Mouse (Mus musculus): Measurements from ENCODE around the gene Rasl10b. TPM values are rescaled to one million over a fixed set of nuclear protein-coding genes. Genes with fewer than 3 reads are reported as not detected.

Gene Rasl10b
- polyA plus RNA-seq, 1 experiment from 2014 or later: 6.3 TPM

DNA sequence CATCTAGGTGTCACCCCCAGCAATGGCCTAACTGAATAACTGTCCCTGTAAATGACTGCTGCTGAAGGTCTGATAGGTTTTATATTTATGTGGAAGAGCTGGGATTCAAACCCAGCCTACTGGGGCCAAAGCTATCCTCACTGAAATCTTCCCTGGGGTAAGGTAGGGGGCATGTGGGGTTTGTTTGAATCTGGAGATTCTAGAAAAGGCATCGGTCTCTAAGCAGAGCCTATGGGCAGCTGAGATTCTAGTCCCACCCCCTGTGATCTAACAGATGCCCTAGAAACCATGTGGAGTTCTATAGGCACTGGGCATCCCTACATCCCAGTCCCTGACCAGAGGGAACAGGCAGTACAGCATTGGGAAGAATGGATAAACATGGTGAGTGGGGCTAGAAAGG is 28.4 kb downstream of the Rasl10b start, which contains the start of gene 1700020L24Rik:
Gene 1700020L24Rik (plus strand): TSS at position 301 of the 400 bp plus-strand sequence.
- H3K4me3 ChIP-seq: no peak within 1 kb of the TSS
- no peak within 1 kb of the TSS for H3K9ac ChIP-seq
- no peaks in the 10 kb centered on the region for H3K36me3 ChIP-seq
- H3K27me3 ChIP-seq: peaks cover 16% of the 10 kb centered on the region
- H3K9me3 ChIP-seq: no peaks in the 10 kb centered on the region
- no peak within 1 kb of the TSS for H3K4me2 ChIP-seq (replicated peaks)
- no peak for ATAC-seq (ENCODE audit: insufficient number of reproducible peaks, insufficient read depth, low FRiP score, low TSS enrichment)
- 86% methylated on average over 1 of the region's 1 CpGs for WGBS
- no peaks in the 10 kb centered on the region; the same call in 1 of the 2 replicates for H3K4me1 ChIP-seq
- no peak within 1 kb of the TSS for H3K27ac ChIP-seq

DNA sequence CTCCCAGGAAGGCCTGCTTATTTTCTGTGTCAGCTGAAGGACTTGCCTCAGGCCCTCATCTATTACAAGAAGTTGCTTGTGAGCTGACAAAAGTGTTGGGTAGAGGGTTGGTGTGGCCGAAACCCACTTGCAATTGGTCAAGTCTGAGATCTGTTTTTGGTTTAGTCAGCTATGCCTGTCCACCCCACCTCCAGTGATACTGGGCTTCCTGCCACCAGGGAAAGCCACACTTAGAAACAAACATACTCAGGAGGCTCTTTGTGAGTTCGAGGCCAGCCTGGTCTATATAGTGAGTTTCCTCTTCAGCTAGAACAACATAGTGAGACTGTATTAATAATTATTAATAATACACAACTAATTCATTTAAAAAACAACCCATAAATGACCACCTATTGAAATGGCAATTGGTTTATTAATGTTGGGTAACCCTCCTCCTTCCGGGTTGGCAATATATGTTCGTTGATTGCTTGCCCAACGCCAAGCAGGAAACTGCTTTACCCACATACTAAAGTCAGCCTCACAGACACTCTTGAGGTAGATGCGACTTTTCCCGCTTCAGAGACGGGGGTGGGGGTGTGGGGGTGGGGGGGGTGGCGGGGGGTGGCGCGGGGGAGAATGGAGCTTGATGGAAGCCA is 30.6 kb downstream of the Rasl10b start:
- Histone ChIP-seq H3K9ac (peak overlapping the region; percentile 59; the same call in 1 of the 2 replicates), H3K4me3 (peak overlapping the region; percentile 49), H3K4me1 (peaks cover 6% of the 10 kb centered on the region; the same call in 1 of the 2 replicates), H3K36me3 (no peaks in the 10 kb centered on the region), H3K4me2 (replicated peaks) (peak overlapping the region; percentile 86), H3K9me3 (no peaks in the 10 kb centered on the region), H3K27ac (no peak overlapping the region), H3K27me3 (peaks cover 37% of the 10 kb centered on the region)
- ATAC-seq (ENCODE audit: insufficient number of reproducible peaks, insufficient read depth, low FRiP score, low TSS enrichment): no peak
- 42% methylated on average over 8 of the region's 11 CpGs for WGBS

DNA sequence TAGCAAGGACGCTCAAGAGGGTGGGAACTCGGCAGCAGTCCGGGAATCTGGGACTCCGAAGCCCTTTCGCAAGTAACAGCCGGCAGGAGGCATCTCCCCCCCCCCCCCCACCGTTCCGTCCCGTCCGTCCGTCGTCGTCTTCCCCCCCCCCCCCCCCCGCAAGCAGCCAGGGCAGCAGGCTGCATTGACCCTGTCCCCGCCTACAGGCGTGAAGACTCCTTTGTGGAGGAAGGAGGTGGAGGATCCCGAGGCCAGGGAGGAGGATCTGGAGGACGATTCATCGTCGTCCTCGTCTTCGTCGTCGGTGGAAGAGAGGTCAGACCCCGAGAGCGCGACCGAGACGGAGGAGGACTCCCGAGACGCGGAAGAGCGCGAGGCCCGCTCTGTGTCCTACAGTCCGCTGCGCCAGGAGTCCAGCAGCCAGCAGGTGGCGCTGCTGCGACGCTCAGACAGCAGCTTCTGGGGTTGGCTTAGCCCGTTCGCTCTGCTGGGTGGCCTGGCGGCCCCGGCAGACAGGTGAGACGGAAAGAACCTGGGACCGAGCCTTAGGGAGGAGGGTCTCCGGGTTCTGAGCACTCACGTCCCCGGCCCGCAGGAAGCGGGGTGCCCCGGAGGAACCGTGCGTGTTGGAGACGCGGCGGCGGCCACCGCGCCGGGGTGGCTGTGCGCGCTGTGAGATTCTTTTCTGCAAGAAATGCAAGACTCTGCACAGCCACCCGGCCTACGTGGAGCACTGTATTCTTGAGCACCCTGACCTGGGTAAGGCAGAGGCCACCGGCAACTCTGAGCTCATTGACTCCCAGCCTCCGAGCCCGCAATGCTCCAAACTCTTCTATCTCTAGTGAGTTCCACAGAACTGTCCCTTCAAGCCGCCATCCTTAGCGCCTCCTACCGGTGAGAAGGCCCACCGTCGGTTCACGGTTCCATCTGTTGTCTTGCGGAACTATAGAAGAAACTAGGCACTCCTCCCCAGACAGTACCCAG is 31.4 kb downstream of the Rasl10b start:
- ATAC-seq (ENCODE audit: insufficient number of reproducible peaks, insufficient read depth, low FRiP score, low TSS enrichment): peak; percentile 88
- Histone ChIP-seq H3K27ac (no peak overlapping the region), H3K4me3 (peak overlapping the region; percentile 49), H3K4me2 (replicated peaks) (peak overlapping the region; percentile 86), H3K9ac (peak overlapping the region; percentile 59), H3K9me3 (no peaks in the 10 kb centered on the region), H3K4me1 (peaks cover 10% of the 10 kb centered on the region; the same call in 1 of the 2 replicates), H3K36me3 (no peaks in the 10 kb centered on the region), H3K27me3 (peaks cover 46% of the 10 kb centered on the region)
- under 1% methylated on average over 59 of the region's 75 CpGs for WGBS

DNA sequence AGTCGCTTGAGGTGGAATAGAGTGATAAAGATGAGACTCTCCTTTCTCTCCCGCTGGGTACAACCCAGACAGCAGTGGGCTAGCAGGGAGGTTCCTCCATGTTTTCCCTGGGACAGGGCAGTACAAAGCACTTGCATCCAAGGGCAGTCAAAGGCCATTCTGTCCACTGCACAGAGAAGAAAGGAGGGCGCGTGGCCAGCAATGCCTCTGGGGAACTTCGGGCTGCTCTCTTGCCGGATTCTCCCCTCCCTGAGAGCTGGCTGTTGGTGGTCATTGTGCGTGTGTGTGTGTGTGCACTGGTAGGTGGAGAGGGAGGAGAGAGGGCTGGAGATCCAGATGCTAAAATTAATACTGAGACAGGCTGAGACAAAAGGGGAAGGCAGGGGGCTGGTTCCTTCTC is 32.3 kb downstream of the Rasl10b start:
- Histone ChIP-seq H3K4me3 (no peak overlapping the region), H3K27me3 (peaks cover 50% of the 10 kb centered on the region), H3K36me3 (no peaks in the 10 kb centered on the region), H3K4me2 (replicated peaks) (peak overlapping the region; percentile 86), H3K4me1 (peaks cover 10% of the 10 kb centered on the region; the same call in 1 of the 2 replicates), H3K9ac (0 out of 2 replicates have a peak overlapping the region, but pooled peaks have one; percentile 59), H3K27ac (no peak overlapping the region), H3K9me3 (no peaks in the 10 kb centered on the region)
- WGBS: 33% methylated on average over 6 of the region's 7 CpGs
- ATAC-seq (ENCODE audit: insufficient number of reproducible peaks, insufficient read depth, low FRiP score, low TSS enrichment): no peak

DNA sequence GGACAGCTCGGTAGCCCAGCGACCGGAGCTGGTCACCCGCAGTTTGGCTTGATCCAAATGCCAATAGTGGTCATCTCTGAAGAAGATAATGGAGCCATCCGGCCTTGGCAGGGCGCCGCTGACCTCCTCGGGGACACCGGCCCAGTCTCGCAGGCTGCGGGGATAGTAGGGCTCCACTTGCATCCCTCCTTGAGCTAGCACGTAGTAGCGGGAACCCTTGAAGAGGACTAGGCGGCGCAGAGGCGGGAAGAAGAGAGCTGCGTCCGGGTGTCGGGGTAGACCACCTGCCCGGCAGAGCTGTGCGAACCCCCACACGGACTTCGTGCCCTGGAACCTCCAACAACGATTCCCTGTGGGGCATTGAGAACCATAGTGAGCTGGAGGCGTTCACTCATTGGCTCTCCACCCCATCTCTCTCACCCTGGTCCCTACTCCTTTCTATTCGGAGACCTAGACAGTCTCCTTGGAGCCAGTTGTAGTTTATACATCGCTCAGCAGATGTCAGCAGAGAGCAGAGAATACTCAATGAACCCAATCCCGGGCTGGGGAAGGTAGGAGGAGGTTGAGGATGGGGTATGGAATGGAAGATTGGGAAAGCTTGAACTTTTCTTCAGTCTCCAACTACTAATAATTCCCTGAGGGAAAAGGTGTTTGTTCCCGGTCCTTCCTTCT is 33.8 kb downstream of the Rasl10b start:
- Histone ChIP-seq H3K27ac (no peak overlapping the region), H3K4me2 (replicated peaks) (peak overlapping the region; percentile 40), H3K9me3 (no peaks in the 10 kb centered on the region), H3K27me3 (peaks cover 56% of the 10 kb centered on the region), H3K36me3 (no peaks in the 10 kb centered on the region), H3K4me1 (peaks cover 10% of the 10 kb centered on the region; the same call in 1 of the 2 replicates), H3K9ac (no peak overlapping the region), H3K4me3 (0 out of 2 replicates have a peak overlapping the region, but pooled peaks have one; percentile 13)
- no peak for ATAC-seq (ENCODE audit: insufficient number of reproducible peaks, insufficient read depth, low FRiP score, low TSS enrichment)
- 12% methylated on average over 29 of the region's 29 CpGs for WGBS

- WGBS: 7% methylated on average over 7 of the region's 7 CpGs
- H3K27me3 ChIP-seq: peaks cover 56% of the 10 kb centered on the region
- no peaks in the 10 kb centered on the region for H3K36me3 ChIP-seq
- no peak overlapping the region for H3K9ac ChIP-seq
- no peak overlapping the region for H3K27ac ChIP-seq
- no peak for ATAC-seq (ENCODE audit: insufficient number of reproducible peaks, insufficient read depth, low FRiP score, low TSS enrichment)
- peaks cover 19% of the 10 kb centered on the region for H3K4me1 ChIP-seq
- no peaks in the 10 kb centered on the region for H3K9me3 ChIP-seq
- no peak overlapping the region for H3K4me3 ChIP-seq
- no peak overlapping the region for H3K4me2 ChIP-seq (replicated peaks)
These were observed 34.9 kb downstream of the Rasl10b start for GRCm38 (mm10) chr11:83443824-83444223.

DNA sequence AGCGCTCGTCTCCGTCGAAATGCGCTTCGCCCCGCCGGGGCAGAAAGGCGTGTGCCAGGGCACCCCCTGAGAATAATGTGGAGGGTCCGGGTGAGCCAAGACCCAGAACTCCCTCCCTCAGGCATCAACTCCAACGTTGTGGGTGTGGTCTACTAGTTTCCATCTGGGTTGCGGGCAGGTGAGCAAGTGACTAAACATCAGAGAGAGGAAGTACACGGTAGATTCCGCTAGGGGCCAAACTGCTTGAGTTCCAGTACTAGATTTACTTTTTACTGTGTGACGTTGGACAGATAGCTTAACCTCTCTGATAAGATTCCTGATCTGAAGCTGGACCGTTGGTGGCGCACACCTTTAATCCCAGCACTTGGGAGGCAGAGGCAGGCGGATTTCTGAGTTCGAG is 36.1 kb downstream of the Rasl10b start:
- no peak for ATAC-seq (ENCODE audit: insufficient number of reproducible peaks, insufficient read depth, low FRiP score, low TSS enrichment)
- WGBS: 25% methylated on average over 19 of the region's 19 CpGs
- H3K4me1 ChIP-seq: peaks cover 25% of the 10 kb centered on the region
- H3K9ac ChIP-seq: 0 out of 2 replicates have a peak overlapping the region, but pooled peaks have one; percentile 5
- 0 out of 2 replicates have a peak overlapping the region, but pooled peaks have one; percentile 2 for H3K4me3 ChIP-seq
- no peaks in the 10 kb centered on the region for H3K36me3 ChIP-seq
- no peak overlapping the region for H3K27ac ChIP-seq
- peaks cover 56% of the 10 kb centered on the region for H3K27me3 ChIP-seq
- peak overlapping the region; percentile 42 for H3K4me2 ChIP-seq (replicated peaks)
- no peaks in the 10 kb centered on the region for H3K9me3 ChIP-seq

- Histone ChIP-seq H3K9ac (no peak overlapping the region), H3K27me3 (peaks cover 38% of the 10 kb centered on the region), H3K4me1 (peaks cover 25% of the 10 kb centered on the region), H3K36me3 (no peaks in the 10 kb centered on the region), H3K4me3 (no peak overlapping the region), H3K9me3 (no peaks in the 10 kb centered on the region), H3K27ac (no peak overlapping the region), H3K4me2 (replicated peaks) (no peak overlapping the region)
- ATAC-seq (ENCODE audit: insufficient number of reproducible peaks, insufficient read depth, low FRiP score, low TSS enrichment): no peak
- WGBS: 57% methylated on average over 10 of the region's 10 CpGs
These were observed 38.7 kb downstream of the Rasl10b start for GRCm38 (mm10) chr11:83447612-83448011.

- peaks cover 31% of the 10 kb centered on the region for H3K27me3 ChIP-seq
- peak overlapping the region; percentile 50 for H3K27ac ChIP-seq
- no peak for ATAC-seq (ENCODE audit: insufficient number of reproducible peaks, insufficient read depth, low FRiP score, low TSS enrichment)
- H3K9me3 ChIP-seq: no peaks in the 10 kb centered on the region
- no peak overlapping the region for H3K4me3 ChIP-seq
- H3K4me1 ChIP-seq: peaks cover 22% of the 10 kb centered on the region
- no peaks in the 10 kb centered on the region for H3K36me3 ChIP-seq
- no peak overlapping the region for H3K4me2 ChIP-seq (replicated peaks)
- H3K9ac ChIP-seq: no peak overlapping the region; the same call in 1 of the 2 replicates
- WGBS: 26% methylated on average over 16 of the region's 16 CpGs
These were observed 39.3 kb downstream of the Rasl10b start for GRCm38 (mm10) chr11:83448021-83448926.

DNA sequence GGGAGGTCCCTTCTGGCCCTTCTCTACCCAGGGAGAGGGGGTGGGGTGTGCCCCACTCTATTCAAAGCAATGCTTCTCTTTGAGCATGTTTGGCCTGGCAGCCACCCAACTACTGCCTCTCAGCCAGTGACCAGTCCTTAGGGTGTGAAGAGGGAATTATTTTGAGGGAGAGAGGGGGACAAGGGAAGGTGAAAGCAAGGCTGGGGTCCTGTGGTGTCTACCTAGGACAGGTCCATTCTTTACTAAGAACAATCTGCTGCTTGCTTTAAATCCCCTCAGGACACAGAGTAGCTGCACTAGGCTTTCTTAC is 39.9 kb downstream of the Rasl10b start:
- peak overlapping the region; percentile 50; the same call in 1 of the 2 replicates for H3K27ac ChIP-seq
- H3K9me3 ChIP-seq: no peaks in the 10 kb centered on the region
- peaks cover 22% of the 10 kb centered on the region for H3K4me1 ChIP-seq
- ATAC-seq (ENCODE audit: insufficient number of reproducible peaks, insufficient read depth, low FRiP score, low TSS enrichment): no peak
- no peak overlapping the region for H3K4me3 ChIP-seq
- peaks cover 25% of the 10 kb centered on the region for H3K27me3 ChIP-seq
- H3K4me2 ChIP-seq (replicated peaks): no peak overlapping the region
- H3K9ac ChIP-seq: no peak overlapping the region
- no peaks in the 10 kb centered on the region for H3K36me3 ChIP-seq
